Mouse (Mus musculus) heart, embryonic 14.5 days (tissue): Measurements from ENCODE around the gene March10. TPM values are rescaled to one million over a fixed set of nuclear protein-coding genes. Genes with fewer than 3 reads are reported as not detected.

Source experiments
- ATAC-seq: fragments of 200-750 bp; cut with Nextera tagmentation; 2 replicates; pipeline ENCODE4 v1.8.0; 2017; ENCODE audit warnings: low read depth, moderate TSS enrichment; ENCODE audit not compliant: insufficient number of reproducible peaks, insufficient read depth, low FRiP score
- H3K27ac ChIP-seq, 2 experiments: fragments of 200-500 bp in 1 of 2; fragments of 300-500 bp in 1 of 2; sonication (generic) in 1 of 2; replicated peaks in 1 of 2; 2 replicates each; pipeline ENCODE4 v1.5.1; 2012 to 2014; ENCODE audit warnings: low read depth in 2 of 2, low read length in 2 of 2, control low read depth in 1 of 2, mild to moderate bottlenecking in 1 of 2, mixed read lengths in 1 of 2; ENCODE audit not compliant: control insufficient read depth in 1 of 2, insufficient read depth in 1 of 2
- H3K27me3 ChIP-seq: fragments of 300-500 bp; sonication (generic); 2 replicates; pipeline ENCODE4 v1.6.1; 2014; ENCODE audit warnings: mild to moderate bottlenecking, low read length, control low read depth; ENCODE audit not compliant: control insufficient read depth, insufficient read depth
- H3K36me3 ChIP-seq: fragments of 300-500 bp; sonication (generic); 2 replicates; pipeline ENCODE4 v1.6.1; 2014; ENCODE audit warnings: mild to moderate bottlenecking, control low read depth, low read length, mixed read lengths; ENCODE audit not compliant: control insufficient read depth, insufficient read depth
- H3K4me1 ChIP-seq, 2 experiments: fragments of 200-500 bp in 1 of 2; fragments of 300-500 bp in 1 of 2; sonication (generic) in 1 of 2; 2 replicates each; pipeline ENCODE4 v1.6.1; 2012 to 2014; ENCODE audit warnings: low read length in 2 of 2, control low read depth in 1 of 2, mixed read lengths in 1 of 2; ENCODE audit not compliant: control insufficient read depth in 2 of 2, insufficient read depth in 2 of 2
- H3K4me2 ChIP-seq: fragments of 300-500 bp; sonication (generic); 2 replicates; pipeline ENCODE4 v1.6.1; 2014; ENCODE audit warnings: mild to moderate bottlenecking, low read length
- H3K4me3 ChIP-seq, 2 experiments: fragments of 200-500 bp in 1 of 2; fragments of 300-500 bp in 1 of 2; sonication (generic) in 1 of 2; 2 replicates each; pipeline ENCODE4 v1.5.1; 2012 to 2014; ENCODE audit warnings: low read length in 2 of 2, mild to moderate bottlenecking in 2 of 2, control low read depth in 1 of 2, low read depth in 1 of 2, moderate library complexity in 1 of 2; ENCODE audit not compliant: control insufficient read depth in 1 of 2, insufficient read depth in 1 of 2
- H3K9ac ChIP-seq: fragments of 300-500 bp; sonication (generic); 2 replicates; pipeline ENCODE4 v1.6.1; 2014; ENCODE audit warnings: mild to moderate bottlenecking, low read length
- H3K9me3 ChIP-seq: fragments of 300-500 bp; sonication (generic); 2 replicates; pipeline ENCODE4 v1.6.1; 2016; ENCODE audit warnings: low read length, control low read depth; ENCODE audit not compliant: control insufficient read depth
- WGBS: fragments of 180-500 bp; shearing (Covaris S2); extraction: QIAGEN DNeasy Blood & Tissue Kit; methylation state at CpG from one replicate; pipeline ENCODE4 v1.1.7; 2014; 5-methylcytosine and 5-hydroxymethylcytosine counted together
- polyA plus RNA-seq: library from polyadenylated mRNA; unstranded; fragments of >200 nt; fragmentation: Nextera tagmentation; extraction: Ambion mirVana; gene quantifications from 2 replicates; pipeline ENCODE4 v1.2.1, GENCODE M21; 2014

The March10 gene
- polyA plus RNA-seq, 1 experiment from 2014 or later: 0.28 TPM

DNA sequence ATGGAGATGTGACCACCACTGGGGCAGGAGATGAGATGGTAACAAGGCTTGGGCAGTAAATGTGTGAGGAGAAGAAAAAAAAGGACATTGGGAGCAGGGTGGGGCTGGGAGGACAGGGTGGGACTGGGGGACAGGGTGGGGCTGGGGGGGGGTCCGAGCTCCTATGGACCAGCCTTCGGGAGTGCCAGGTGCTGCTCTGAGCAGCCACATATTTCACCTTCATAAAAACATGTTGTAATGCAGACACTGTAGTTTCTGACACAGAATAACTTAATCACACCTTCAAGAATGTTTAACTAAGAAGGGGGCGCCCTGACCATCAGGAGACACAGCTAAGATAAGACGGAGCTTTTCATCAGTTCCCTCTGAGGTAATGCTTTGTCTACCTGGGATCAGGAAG is 4.0 kb downstream of the March10 start:
- no peak overlapping the region for H3K4me2 ChIP-seq
- H3K36me3 ChIP-seq: no peaks in the 10 kb centered on the region
- ATAC-seq: no peak
- 81% methylated on average over 4 of the region's 4 CpGs for WGBS
- H3K9me3 ChIP-seq: no peaks in the 10 kb centered on the region
- no peaks in the 10 kb centered on the region for H3K27me3 ChIP-seq
- peaks cover 10 to 13% of the 10 kb centered on the region in 2 experiments for H3K4me1 ChIP-seq
- H3K4me3 ChIP-seq: no peak overlapping the region
- no peak overlapping the region for H3K9ac ChIP-seq
- H3K27ac ChIP-seq: no peak overlapping the region

DNA sequence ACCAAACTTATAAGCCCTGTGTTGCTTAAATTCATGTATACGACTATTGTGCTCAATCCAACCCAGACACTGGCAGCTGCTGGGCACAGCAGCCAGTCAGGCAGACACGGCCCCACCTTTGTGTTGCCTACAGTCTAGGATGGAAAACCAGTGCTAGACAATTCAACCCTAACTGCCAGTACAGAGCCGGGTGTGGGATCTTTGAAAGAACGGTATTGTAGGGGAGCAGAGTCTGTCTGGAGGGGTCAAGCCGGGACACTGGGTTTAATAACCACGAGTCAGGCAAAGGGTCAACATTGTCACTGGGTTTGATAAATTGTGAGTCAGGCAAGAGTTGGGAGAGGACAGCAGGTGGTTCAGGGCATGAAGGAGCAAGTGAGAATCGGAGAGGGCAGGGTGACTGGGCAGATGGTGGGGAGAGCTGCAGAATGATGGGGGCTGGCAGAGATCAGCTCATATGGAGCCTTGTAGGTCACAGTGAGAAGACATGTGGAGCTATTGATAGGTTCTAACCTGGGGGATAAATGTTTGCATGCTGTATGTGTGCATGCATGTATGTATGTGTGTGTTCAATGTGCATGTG is 4.9 kb downstream of the March10 start:
- 85% methylated on average over 7 of the region's 7 CpGs for WGBS
- Histone ChIP-seq H3K4me3 (no peak overlapping the region), H3K4me2 (no peak overlapping the region), H3K36me3 (no peaks in the 10 kb centered on the region), H3K27me3 (no peaks in the 10 kb centered on the region), H3K9ac (no peak overlapping the region), H3K4me1 (peaks cover 10 to 12% of the 10 kb centered on the region in 2 experiments), H3K27ac (no peak overlapping the region), H3K9me3 (no peaks in the 10 kb centered on the region)
- ATAC-seq: no peak

DNA sequence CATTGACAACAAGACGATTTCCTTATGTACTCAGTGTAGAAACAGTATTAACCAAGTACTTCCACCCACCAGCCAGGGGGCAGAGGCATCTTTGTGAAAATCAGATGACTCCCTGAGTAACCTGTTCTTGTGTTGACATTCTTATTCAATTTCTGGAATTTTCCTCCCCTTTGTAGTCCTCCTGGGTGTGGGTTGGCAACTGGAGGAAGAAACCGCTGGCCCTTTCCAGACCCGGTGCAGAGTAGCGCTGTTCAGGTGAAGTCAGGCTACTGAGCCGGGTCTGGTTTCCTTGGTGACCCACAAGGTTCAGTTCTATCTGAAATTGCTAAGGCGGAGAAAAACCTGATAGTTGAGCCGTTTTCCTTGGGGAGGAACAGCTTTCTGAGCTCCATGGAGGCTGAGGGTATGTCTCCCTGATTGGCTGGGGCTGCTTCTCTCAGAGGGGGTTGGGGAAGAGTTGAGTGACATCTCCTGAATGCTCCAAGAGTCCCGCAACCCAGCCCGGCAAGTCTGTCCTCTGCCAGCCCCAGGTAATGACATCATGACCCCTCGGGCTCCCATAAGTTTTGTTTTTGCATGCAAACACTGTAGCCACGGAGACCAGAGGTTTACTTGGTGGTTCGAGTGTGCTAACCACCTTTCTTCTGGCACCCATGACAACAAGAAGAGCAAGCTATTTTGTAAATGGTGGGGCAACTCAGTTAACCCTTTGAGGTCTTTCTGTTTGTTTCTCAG is 6.8 kb downstream of the March10 start:
- no peaks in the 10 kb centered on the region for H3K9me3 ChIP-seq
- no peaks in the 10 kb centered on the region for H3K36me3 ChIP-seq
- no peak overlapping the region for H3K27ac ChIP-seq
- ATAC-seq: no peak
- WGBS: 48% methylated on average over 12 of the region's 12 CpGs
- H3K4me3 ChIP-seq: no peak overlapping the region
- peaks cover 7 to 10% of the 10 kb centered on the region in 2 experiments for H3K4me1 ChIP-seq
- no peaks in the 10 kb centered on the region for H3K27me3 ChIP-seq
- H3K4me2 ChIP-seq: no peak overlapping the region
- H3K9ac ChIP-seq: no peak overlapping the region

DNA sequence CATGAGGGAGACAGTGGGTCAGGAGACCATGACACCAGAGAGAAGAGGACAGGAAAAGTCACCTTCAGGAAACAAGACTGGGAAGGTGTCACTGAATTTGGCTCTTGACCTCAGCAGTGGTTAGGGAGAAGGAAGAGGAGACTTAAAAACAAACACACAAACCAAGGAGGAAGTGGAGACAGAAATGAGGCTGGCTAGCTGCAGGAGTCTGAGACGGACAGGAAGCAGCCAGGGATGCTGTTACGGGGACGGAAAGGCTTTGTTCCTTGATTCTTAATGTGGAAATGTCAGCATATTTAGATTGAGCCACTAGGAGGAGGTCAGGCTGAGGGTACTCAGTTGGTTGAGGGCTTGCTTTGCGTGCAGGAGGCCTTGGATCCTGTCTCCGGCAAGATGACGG is 8.9 kb downstream of the March10 start:
- Histone ChIP-seq H3K4me1 (peaks cover 7 to 10% of the 10 kb centered on the region in 2 experiments), H3K4me2 (no peak overlapping the region), H3K27me3 (no peaks in the 10 kb centered on the region), H3K27ac (no peak overlapping the region), H3K36me3 (no peaks in the 10 kb centered on the region), H3K9me3 (no peaks in the 10 kb centered on the region), H3K9ac (no peak overlapping the region), H3K4me3 (no peak overlapping the region)
- no peak for ATAC-seq
- WGBS: 75% methylated on average over 6 of the region's 6 CpGs

DNA sequence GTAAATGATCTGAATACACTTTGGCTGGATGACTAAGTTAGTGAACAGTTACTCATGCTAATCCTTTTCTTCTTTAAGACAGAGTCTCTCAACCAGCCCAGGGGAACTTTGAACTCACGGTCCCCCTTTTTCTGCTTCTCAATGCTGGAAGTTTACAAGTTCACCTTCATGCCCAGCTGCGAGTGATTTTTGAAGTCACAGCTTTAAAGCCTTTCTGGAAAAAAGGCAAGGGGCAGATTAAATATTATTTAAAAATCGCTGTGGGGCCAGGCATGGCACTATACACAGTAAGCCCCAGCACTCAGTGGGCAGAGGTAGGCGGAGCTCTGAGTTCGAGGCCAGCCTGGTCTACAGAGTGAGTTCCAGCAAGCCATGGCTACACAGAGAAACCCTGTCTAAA is 10.3 kb downstream of the March10 start:
- Histone ChIP-seq H3K4me2 (no peak overlapping the region), H3K4me1 (peaks cover 7 to 10% of the 10 kb centered on the region in 2 experiments), H3K36me3 (no peaks in the 10 kb centered on the region), H3K9ac (no peak overlapping the region), H3K4me3 (no peak overlapping the region), H3K27me3 (no peaks in the 10 kb centered on the region), H3K27ac (no peak overlapping the region), H3K9me3 (no peaks in the 10 kb centered on the region)
- no peak for ATAC-seq
- WGBS: 84% methylated on average over 5 of the region's 5 CpGs

DNA sequence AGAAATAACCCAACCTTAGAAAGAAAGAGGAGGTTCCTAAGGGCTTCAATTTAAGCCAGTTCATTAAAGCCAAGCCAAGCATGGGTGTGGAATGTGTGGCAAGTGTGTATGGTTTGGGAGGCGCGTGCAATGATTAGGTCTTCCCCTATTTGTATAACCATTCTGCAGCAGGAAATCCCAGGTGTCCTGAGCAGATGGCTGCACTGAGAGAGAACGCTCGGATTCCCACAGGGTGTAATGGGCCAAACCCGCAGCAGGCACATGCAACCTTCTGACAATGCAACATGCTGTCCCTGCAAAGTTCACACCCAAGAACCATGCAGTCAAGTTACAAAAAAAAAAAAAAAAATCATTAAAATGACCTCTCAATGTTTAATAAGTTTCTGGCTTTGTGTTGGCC is 10.8 kb downstream of the March10 start:
- no peak overlapping the region for H3K4me2 ChIP-seq
- ATAC-seq: no peak
- peaks cover 7 to 10% of the 10 kb centered on the region in 2 experiments for H3K4me1 ChIP-seq
- H3K36me3 ChIP-seq: no peaks in the 10 kb centered on the region
- 92% methylated on average over 5 of the region's 5 CpGs for WGBS
- H3K27ac ChIP-seq: no peak overlapping the region
- no peaks in the 10 kb centered on the region for H3K27me3 ChIP-seq
- H3K4me3 ChIP-seq: no peak overlapping the region
- H3K9ac ChIP-seq: no peak overlapping the region
- H3K9me3 ChIP-seq: no peaks in the 10 kb centered on the region

DNA sequence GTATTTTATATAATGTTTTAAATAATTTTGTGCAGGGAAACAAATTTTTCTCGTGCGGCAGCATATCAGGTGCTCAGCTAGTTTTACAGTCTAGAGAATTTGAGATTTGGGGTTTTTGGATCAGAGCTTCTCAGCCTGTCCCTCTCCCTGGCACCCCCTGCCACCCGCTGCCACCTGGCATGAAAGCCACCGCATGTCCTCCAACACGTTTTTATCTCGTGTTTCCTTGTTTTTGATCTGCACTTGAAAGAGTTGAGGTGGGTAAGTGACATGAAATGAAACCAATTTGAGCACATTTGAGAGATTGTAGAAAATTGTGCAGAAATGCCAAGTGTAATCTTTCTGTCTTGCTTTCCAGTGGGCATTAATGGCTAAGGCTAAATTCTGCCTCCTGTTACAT is 11.6 kb downstream of the March10 start:
- Histone ChIP-seq H3K9me3 (no peaks in the 10 kb centered on the region), H3K36me3 (no peaks in the 10 kb centered on the region), H3K27me3 (no peaks in the 10 kb centered on the region), H3K4me1 (peaks cover 7 to 10% of the 10 kb centered on the region in 2 experiments), H3K9ac (no peak overlapping the region), H3K4me2 (no peak overlapping the region), H3K27ac (no peak overlapping the region), H3K4me3 (no peak overlapping the region)
- ATAC-seq: no peak
- 79% methylated on average over 6 of the region's 6 CpGs for WGBS
